Mouse (Mus musculus) gonadal fat pad, adult 2 months (tissue): ENCODE measurements around the gene Ift172. TPM values are rescaled to one million over a fixed set of nuclear protein-coding genes. Genes with fewer than 3 reads are reported as not detected.

ENCODE experiments used
- DNase-seq: peaks from one replicate; pipeline ENCODE4 v3.0.0-alpha.2; 2012; ENCODE audit warnings: low read depth
- polyA plus RNA-seq: library from polyadenylated mRNA; depleted of rRNA; stranded (reverse); fragments of >200 nt; gene quantifications from 2 replicates; pipeline ENCODE4 v1.2.3, GENCODE M21; 2012; rRNA removed

Ift172 gene
- polyA plus RNA-seq: 37.7 and 38.4 TPM in 2 replicates

DNA sequence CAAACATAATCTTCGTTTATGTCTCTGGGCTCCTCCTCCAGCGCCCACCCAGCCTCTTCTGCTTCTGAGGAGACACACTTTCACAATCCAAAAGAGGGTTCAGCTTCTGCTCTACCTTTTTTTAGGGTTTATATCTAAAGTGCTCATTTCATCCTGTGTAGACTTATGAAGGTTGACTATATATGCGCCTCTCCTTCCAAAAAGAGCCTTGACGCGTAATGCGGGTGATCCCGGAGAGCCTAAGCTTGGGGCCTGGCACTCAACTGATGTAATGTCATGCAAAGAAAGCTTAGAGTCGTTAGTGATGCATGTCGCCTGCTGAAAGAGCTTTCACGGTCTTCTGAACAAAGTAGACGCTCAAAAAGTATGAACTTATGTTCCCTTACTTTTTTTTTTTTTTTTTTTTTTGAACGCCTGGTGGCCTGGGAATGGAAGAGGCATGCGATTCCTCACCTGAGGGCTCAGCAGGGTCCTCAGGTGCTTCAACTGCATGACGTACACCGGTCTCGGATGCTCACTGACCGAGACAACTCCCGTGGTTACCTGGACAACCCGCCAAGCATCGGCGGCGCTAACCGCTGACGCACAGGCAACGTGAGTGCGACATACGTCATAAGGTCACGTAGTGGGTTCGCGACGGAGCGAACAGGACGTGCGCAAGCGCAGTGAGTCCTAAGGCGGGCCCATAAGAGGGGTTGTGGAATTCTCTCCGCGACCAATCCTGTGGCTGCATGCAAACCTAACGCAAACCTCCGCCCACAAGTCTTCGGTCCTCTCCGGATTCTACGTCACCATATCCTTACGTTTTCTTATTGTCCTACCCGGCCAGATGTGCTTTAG, at the start of gene Ift172:
TSS of gene Ift172 (minus strand) at position 596 of the 840 bp plus-strand sequence.
- DNase-seq: peak; percentile 91

DNA sequence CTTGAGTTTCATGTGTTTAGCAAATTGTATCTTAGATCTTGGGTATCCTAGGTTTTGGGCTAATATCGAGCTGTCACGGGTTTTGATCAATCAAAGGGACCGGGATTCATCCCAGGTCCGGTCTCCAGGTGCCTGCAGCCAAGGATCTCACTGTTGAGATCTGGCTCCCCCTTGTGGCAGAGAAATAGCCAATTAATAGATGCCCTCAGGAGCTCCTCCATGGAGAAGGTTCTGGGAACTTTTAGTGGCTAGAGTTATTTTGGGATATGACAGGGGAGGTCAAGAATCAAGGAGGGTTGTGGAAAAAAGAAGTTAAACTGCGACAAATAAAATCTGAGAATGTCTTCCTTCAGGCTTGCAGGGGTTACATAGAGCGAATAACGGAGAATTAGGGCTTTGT, 37.3 kb upstream of the Ift172 start:
- DNase-seq: peak; percentile 4

DNA sequence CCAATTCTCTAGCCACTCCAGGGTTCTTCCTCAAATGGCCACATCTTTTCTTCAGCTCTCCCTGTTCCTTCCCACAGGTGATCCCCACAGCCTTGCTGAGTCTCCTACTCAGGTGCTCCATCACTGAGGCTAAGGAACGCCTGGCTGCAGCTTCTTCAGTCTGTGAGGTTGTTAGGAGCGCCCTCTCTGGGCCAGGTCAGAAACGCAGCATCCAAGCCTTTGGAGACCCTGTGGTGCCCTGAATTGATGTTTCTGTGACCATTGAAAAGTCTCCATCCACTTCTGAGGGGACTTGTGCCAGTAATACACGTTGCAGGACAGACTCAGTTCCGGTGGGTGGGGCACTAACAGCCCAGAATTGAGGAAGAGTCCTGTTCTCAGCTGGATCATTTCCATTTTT, 35.9 kb upstream of the Ift172 start:
- DNase-seq: no peak

DNA sequence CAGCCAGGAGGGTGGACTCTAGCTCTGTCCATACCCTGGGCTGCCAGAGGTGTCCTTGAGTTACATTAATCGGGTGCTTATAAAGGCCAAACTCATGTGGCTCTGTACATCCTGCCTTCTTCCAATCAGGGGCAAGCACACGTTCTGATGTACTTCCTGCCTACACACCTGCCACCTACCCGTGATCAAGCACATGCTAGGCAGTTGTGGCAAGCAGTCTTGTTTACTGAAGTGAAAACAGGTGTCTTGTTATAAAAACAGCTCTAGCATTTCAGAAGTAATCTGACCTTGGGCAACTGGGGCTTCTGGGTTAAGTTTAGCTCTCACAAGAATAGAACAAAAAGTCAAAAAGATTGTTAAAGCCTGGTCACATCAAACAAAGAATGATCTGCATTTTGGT, 33.2 kb upstream of the Ift172 start:
- no peak for DNase-seq

DNA sequence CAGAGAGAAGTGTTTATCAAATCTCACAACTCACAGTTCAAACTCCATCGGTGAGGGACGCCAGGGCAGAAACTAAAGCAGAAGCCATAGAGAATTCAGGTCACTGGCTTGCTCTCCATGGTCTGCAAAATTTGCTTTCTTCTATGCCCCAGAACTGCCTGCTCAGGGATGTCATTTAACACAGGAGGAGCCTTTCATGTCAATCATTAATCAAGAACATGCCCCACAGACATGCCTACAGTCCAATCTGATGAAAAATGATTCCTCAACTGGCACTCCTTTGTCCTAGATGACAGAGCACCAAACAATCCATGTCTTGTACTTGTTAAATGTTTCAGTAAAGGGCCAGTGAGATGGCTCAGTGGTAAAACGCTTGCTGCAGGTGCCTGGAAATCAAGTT, 31.9 kb upstream of the Ift172 start:
- DNase-seq: no peak

DNA sequence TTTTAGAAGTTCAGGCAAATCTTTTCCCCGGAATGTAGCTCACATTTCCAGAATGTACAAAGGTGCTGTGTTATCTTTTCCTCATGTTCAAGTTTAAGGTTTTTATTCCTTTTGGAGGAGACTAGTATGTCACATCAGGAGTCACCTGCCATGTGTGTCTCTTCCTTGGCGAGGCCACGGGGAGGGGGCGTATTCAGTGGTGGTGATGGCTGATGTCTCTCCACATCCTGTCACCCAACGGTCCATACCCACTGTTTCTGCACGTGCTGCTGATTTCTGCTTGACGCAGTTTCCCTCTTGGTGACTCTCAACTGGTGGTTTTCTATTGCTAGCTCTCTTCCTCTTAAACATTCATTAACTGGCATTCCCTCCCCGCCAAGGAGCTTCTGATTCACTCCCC, 21.9 kb upstream of the Ift172 start:
- DNase-seq: no peak

DNA sequence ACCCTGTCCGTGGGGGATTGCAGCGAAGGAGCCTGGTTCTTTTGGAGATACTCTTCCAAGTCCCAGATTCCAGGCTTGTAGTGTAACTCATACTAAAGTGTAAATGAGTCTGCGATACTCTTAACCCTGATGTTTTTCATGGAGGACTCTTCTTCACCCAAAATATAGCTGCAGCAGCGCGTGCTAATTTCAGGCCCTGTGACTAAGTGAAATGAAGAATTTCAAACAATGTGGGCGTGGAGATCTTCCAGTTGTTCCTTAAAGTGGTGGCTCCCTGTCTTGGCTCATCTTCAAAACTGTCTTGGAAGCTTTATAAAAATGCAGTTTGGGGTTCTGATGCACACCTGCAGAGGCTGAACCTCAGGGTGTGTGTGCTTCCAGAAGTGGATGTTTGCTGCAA, 12.2 kb upstream of the Ift172 start:
- no peak for DNase-seq

DNA sequence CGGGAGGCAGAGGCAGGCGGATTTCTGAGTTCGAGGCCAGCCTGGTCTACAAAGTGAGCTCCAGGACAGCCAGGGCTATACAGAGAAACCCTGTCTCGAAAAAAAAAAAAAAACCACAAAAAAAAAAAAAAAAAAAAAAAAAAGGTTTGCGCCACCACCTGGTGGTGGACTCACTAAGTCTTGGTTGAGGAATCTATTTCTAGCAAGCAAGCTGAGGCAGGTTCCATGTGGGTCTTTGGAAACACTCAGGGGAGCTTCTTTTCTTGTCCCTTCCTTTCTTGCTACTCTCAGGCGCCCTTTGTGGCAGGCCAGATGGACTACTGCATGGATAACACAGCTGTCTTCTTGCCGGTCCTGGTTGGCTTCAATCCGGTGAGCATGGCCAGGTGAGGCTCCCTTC, 10.9 kb upstream of the Ift172 start:
- DNase-seq: no peak

DNA sequence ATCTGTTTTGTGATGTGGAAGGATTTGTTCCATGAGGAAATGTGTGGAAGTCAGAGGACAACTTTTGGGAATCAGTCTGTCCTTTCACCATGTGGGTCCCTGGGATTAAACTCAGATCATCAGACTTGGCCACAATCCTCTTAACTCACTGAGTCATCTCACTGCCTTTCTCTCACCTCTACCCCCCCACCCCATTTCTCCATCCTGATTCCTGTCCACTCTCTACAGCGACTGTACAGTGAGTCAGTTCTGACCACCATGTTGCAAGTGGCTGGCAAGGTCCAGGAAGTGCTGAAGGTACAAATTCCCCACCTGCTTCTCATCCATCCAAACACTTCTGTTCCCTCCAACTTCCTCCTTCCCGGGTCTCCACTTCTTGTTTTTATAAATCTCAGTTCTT, 7.6 kb upstream of the Ift172 start:
- no peak for DNase-seq

DNA sequence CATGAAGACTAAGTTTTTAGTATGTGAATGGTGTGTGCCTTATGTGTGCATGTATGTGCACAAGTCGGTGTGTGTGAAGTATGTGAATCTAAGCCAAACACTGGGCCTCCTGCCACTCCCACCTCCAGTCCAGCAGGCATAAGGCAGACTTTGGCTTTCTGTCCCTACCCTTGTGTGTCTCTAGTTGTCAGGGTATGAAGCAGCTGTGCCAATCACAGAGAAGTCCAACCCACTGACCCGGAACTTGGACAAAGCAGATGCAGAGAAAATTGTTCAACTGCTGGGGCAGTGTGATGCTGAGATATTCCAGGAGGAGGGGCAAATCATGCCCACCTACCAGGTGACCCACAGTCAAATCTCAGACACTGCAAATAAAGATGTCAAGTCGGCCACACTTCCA, 7.1 kb upstream of the Ift172 start:
- DNase-seq: no peak

DNA sequence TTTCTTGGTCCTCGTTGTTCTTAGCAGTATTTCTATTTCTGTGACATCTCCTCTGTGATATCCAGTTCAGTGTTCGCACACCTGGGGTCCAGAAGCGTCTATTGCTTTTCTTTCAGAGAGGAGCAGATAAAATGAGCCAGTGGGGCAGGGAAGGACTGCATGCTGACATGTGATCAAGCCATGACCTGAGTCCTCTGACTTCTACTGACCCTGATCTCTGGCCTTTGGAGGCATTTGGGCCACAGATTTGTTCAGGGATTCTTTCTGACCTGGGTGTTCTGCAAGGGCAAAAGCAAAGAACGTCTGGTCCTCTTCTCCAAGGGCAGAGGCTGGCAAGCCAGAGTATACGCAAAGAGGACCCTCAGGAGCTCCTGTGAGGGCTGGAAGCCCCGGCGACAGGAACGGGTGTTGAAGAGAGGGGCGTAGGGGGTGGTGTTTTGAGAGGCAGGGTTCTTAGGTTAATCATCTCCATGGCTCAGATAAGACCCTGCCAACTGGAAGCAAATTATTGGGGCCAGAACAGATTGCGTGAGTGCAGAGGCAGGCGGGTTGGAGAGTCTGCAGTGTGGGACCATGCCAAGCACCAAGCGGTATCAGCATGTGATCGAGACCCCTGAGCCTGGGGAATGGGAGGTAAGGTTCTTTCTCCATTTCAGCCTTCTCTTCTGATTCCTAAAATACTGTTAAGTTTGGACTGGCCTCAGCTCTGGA, 6.3 kb upstream of the Ift172 start, which contains the start of gene Gckr:
TSS of gene Gckr (plus strand) at position 397 of the 711 bp plus-strand sequence.
- DNase-seq: no peak

DNA sequence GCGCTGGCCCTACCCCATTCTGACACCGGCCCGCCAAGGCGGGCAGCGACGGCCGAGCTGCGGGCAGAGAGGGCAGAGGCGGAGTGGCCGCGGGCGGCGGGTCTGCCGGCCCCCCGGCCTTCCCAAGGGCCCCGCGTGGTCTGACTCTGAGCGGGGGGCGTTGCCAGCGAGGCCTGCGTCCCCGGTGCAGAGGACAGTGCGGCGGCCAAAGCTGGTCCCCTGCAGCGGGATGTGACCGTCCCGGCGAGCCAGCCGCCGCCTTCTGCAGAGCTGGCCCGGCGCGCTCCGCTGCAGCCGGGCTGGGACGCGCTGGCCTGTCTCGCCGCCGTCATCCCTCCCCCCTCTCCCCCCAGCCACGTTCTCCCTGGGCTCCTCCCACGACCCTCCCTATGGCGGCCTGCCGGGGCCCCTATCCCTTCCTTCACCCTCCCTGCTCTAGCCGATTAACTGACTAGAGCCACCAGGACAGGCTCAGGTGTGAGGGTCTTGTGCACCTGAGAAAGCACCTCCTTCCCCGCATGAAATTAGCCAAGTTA, 4.8 kb upstream of the Ift172 start, which contains the start of gene Fndc4:
TSS of gene Fndc4 (minus strand) at position 475 of the 536 bp plus-strand sequence.
- DNase-seq: no peak

DNA sequence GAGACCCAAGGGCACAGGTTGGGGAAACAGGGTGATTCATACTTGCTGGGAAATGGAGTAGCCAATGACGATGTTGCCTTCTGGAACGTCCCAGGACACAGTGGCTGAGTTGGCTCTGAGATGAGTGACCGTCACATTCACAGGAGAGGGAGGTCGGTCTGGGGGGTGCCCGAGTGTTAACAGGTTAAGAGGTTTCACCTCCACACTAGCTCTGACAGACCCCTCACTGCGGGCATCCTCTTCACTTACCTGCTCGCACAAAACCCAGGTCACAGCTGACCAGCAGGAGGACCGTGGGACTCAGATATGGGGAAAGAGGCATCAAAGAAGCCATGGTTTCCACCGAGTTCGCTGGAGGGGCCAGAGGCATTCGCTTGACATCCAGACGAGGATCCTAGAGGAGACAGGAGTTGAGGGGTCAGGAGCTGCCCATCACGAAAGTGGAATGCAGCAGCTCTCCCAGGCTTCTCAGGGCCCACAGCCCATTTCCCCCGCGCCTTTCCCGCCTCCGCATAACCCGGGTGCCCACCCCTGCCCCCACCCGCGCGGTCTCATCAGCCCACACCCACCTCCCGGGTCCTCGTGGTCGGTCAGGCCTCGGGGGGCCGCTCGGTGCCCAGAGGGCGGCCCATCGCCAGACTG, 4.2 kb upstream of the Ift172 start:
- DNase-seq: no peak

DNA sequence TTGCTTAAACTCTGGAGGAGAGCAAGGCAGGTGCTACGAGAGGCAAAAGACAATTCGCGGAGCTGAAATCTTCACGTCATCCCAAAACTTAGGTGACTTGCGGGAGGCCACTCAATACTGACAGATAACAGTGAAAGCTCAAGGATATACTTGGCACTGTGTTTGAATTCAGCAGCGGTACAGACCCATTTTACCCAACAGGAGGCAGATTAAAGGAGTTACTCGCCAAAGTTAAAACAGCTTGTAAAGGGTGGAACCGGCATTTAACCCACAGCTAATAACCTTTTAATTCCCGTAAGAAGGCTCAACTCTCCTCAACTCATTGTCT, 409 bp upstream of the Ift172 start:
- no peak for DNase-seq

DNA sequence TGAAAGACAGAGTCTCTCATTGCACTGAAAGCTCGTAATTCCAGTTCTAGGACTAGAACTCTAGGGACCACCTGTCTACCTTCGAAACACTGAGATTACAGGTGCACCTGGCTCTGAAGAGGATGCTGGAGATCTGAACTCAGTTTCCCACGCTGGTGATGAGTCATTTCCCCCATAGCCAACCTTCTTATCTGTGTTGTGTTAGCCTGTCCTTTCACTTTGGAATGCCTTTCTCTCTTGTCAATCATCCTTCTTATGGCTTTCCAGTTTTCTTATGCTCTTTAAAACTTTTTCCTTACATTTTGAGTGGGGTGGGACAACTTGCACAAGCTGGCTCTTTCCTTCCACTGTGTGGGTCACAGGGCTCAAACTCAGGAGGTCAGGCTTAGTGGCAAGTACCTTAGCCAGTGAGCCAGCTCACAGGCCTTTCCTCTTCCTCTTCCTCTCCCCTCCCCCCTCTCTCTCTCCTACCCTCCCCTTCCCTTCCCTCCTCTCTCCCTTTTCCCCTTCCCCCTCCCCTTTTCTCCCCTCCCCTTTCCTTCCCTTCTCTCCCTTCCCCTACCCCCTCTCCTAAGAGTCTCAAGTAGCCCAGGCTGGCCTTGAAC, 1.2 kb downstream of the Ift172 start:
- DNase-seq: no peak

DNA sequence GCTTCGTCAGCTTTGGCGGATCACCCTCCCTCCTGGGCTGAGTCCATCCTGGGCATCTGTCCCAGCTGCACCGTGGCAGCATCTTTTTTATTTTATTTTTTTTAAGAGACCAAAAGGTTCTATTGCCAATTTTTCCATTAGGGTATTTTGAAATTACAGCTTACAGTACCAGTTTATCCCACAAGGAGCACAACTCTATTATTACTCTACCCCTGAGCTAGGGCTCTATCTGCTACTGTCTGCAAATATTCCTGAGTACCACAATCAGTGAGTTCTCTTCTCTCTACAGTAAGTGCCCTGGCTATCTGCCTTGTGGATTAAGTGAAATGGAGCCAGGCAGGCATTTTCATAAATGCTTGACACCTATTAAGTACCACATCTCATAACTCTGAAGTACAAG, 2.3 kb downstream of the Ift172 start:
- no peak for DNase-seq

DNA sequence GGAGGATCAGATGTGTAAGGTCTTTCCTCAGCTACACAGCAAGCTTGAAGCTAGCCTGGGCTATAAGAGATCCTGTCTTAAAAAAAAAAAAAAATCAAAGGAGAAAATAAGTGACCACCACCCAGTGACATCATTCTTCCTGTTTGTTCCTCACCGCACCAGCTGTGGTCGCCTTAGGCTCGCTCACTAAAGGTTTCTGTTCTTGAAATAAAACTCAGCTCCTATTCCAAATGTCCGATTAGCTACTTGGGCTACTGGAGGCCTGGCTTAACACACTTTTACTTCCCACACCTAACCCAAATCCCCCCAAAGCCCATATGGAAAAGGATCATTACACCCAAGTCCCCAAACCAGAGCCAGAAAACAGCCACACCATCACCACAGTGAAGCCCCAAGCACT, 2.7 kb downstream of the Ift172 start:
- no peak for DNase-seq

DNA sequence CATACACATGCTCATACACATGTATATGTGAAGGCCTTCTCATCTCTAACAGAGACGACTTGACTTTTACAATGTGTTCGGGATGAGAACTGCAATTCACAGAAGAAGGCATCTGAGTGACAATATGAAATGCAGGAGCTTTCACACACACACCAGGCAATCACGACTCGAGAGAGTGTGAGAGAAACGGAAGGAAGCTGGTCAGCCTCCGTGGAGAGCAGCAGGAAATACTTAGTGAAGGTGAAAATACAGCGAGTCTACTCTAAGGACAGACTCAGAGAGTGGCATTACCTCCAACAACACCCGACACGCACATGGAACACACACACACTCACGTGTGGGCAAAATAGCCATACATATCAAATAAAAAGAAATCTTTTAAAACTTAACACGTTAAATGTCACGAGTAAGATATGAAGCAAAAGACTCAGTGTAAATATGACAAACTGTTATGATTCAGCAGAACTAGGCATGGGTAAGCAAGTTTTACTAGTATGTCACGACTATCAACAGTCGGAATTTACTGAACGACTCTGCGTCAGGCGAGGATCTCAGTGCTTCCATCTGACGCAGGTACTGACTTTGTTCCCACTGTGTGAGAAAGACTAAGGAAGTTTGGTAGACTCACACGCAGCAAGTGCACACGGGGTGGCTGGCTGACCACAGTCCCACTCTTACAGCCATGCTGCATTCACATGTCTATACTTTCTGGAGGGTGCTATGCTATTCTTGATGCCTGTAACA, 11.5 kb downstream of the Ift172 start:
- no peak for DNase-seq

DNA sequence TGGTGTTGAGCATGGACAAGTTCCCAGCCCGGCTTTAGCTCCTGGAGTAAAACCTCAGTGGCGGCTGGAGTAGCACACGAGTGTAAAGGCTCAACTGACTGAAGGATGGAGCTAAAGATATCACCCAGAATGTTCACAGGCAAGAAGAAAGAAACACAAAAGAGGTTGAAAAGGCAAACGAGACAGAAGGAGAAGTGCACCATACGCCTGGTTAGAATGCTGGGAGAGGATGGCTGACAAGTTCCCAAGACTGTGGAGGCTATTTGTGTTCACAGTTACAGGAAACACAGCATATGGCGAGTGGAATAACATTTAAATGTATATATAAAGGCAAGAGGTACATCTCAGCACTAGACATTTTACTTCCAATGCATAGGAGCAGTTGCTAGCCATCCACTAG, 17.9 kb downstream of the Ift172 start:
- DNase-seq: no peak

DNA sequence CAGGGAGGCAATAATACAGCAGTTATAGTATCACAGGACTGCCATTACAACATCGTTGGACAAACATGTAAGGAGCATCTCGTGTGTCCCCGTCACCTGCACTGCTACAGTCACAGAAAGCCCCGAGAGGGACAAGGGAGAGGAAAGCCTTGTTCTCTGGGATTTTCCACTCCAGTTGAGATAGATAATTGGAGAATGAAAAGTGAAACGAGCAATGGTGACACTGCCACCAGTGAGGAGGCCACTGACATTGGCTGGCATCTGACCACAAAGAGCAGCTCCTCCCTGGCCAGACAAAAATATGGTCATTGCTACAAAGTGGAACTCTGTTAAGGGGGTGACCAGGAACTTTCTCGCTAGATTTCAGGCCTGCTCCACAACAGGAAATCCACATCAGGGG, 23.2 kb downstream of the Ift172 start:
- DNase-seq: no peak

DNA sequence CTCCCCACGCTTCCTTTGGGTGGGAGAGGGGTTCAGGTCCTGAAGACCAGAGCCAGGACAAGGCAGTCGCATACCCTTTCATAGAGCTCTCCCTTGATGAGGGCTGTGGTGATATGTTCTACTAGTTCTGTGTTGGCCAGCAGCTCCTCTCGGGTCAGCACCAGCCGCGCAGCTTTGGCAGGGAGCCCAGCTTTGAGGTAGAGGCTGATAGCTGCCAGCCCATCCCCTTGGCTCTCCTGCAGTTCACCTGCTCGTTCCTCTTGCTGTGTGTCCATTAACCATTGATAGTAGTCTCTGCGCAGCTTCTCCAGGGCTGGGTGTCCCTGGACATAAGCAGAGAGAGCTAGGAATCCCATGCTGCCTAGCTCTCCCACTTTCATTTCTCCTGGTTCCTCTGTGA, 24.8 kb downstream of the Ift172 start:
- DNase-seq: no peak
